Mouse (Mus musculus): ENCODE measurements around the gene Mical2.

DNA sequence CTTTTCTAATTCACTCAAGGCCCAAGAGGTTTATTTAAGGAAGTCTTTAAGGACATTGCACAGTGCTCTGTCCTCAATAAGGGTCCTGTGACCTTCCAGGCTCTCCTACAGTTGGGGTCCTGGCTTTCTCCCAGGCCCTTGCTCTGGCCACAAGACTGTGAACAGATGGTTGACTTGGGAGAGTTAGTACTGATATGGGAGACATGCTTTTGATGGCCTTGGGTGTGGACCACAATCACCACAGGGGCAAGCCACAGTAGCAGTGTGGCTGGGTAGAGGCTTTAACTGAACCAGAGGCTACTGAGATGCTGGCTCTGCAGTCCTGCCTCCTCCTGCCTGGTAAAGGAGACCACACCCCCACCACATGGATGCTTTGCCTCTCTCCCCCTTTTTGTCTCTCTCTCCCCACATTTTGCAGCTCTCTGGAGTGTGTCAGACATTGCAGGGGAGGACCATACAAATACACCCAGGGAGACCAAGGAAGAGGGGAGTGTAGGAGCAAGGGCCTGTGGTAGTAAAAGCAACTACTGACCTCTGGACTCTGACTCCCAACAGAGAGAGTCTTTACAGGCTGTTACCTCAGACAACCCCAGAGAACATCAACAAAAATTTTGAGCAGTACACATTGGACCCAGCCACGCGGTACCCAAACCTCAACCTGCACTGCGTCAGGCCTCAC lies 94.5 kb downstream of the Mical2 start:
- TF ChIP-seq CTCF (conservative IDR thresholded peaks at IDR 0.05; ENCODE audit: low read length) = no peak
- TF ChIP-seq POU5F1 (IDR thresholded peaks at IDR 0.05; ENCODE audit: borderline replicate concordance, low read length) = no peak

Measured in E14TG2a.4 (cell line).